Mouse (Mus musculus) bone marrow, adult 2 months (tissue): Measurements from ENCODE around the gene Gjb6. TPM values are rescaled to one million over a fixed set of nuclear protein-coding genes. Genes with fewer than 3 reads are reported as not detected.

Experiments used
- H3K27ac ChIP-seq: fragments of 200-500 bp; 2 replicates; pipeline ENCODE4 v1.5.1; 2012; ENCODE audit warnings: low read depth, mild to moderate bottlenecking, control low read depth, inconsistent platforms, low read length; ENCODE audit not compliant: control insufficient read depth, poor library complexity, insufficient read depth
- H3K4me1 ChIP-seq: fragments of 200-500 bp; 2 replicates; pipeline ENCODE4 v1.6.1; 2011; ENCODE audit warnings: low read length; ENCODE audit not compliant: control insufficient read depth, insufficient read depth
- H3K4me3 ChIP-seq: fragments of 200-500 bp; replicated peaks from 2 replicates; pipeline ENCODE3; 2011; ENCODE audit warnings: mild to moderate bottlenecking, low read depth, low read length, control low read depth; ENCODE audit not compliant: control insufficient read depth
- CTCF ChIP-seq: fragments of 200-500 bp; IDR thresholded peaks from 2 replicates; pipeline ENCODE4 v1.5.1; 2011; ENCODE audit warnings: low read length, control low read depth; ENCODE audit not compliant: control insufficient read depth, insufficient read depth
- POLR2A ChIP-seq: fragments of 200-500 bp; IDR thresholded peaks from 2 replicates; pipeline ENCODE4 v1.6.1; 2011; ENCODE audit warnings: low read depth, mild to moderate bottlenecking, control low read depth, low read length, borderline replicate concordance; ENCODE audit not compliant: control insufficient read depth
- WGBS: fragments of 180-500 bp; shearing (Covaris S2); methylation state at CpG from one replicate; pipeline ENCODE4 v1.1.7; 2018; 5-methylcytosine and 5-hydroxymethylcytosine counted together
- polyA plus RNA-seq: library from polyadenylated mRNA; stranded (reverse); fragments of >200 nt; gene quantifications from 2 replicates; pipeline ENCODE4 v1.2.4, GENCODE M21; 2011; ENCODE audit warnings: low replicate concordance; ENCODE audit not compliant: missing spikeins, insufficient read depth, insufficient read length

Gjb6 gene
- polyA plus RNA-seq: not detected in 2 replicates

GRCm38 (mm10) chr14:57133161-57133661 lies at the start of gene Gjb6:
Gjb6 (minus strand) TSS chr14:57133611.
- H3K4me3 ChIP-seq: no peak within 1 kb of the TSS

GRCm38 (mm10) chr14:57165493-57165892 lies 32.1 kb upstream of the Gjb6 start:
- Histone ChIP-seq H3K4me1 (no peaks in the 10 kb centered on the region), H3K27ac (no peak overlapping the region), H3K4me3 (no peak overlapping the region)
- TF ChIP-seq POLR2A (no peak), CTCF (no peak)
- 88% methylated on average over 3 of the region's 3 CpGs for WGBS

More at GRCm38 (mm10) chr14:57133161-57133661, at the start of gene Gjb6:
- Histone ChIP-seq H3K4me1 (no peaks in the 10 kb centered on the region), H3K27ac (no peak within 1 kb of the TSS)
- TF ChIP-seq POLR2A (no peak), CTCF (no peak)
- WGBS: 5% methylated on average over 33 of the region's 33 CpGs

GRCm38 (mm10) chr14:57161833-57162232 lies 28.4 kb upstream of the Gjb6 start:
- Histone ChIP-seq H3K27ac (no peak overlapping the region), H3K4me1 (no peaks in the 10 kb centered on the region), H3K4me3 (no peak overlapping the region)
- no peak for TF ChIP-seq POLR2A
- no peak for TF ChIP-seq CTCF
- WGBS: 59% methylated on average over 2 of the region's 2 CpGs

- Histone ChIP-seq H3K27ac (no peak overlapping the region), H3K4me1 (no peaks in the 10 kb centered on the region), H3K4me3 (no peak overlapping the region)
- 94% methylated on average over 4 of the region's 4 CpGs for WGBS
- TF ChIP-seq CTCF (no peak), POLR2A (no peak)
Measured at GRCm38 (mm10) chr14:57161201-57161600, 27.8 kb upstream of the Gjb6 start.

- Histone ChIP-seq H3K27ac (no peak overlapping the region), H3K4me1 (no peaks in the 10 kb centered on the region), H3K4me3 (no peak overlapping the region)
- TF ChIP-seq CTCF: no peak
- TF ChIP-seq POLR2A: no peak
- 58% methylated on average over 6 of the region's 6 CpGs for WGBS
Measured at GRCm38 (mm10) chr14:57154916-57155315, 21.5 kb upstream of the Gjb6 start.

- 64% methylated on average over 4 of the region's 4 CpGs for WGBS
- TF ChIP-seq CTCF (no peak), POLR2A (no peak)
- Histone ChIP-seq H3K4me3 (no peak overlapping the region), H3K4me1 (no peaks in the 10 kb centered on the region), H3K27ac (no peak overlapping the region)
Measured at GRCm38 (mm10) chr14:57145741-57146140, 12.3 kb upstream of the Gjb6 start.

- WGBS: 77% methylated on average over 8 of the region's 8 CpGs
- no peak for TF ChIP-seq POLR2A
- TF ChIP-seq CTCF: no peak
- H3K27ac ChIP-seq: no peak overlapping the region
Measured at GRCm38 (mm10) chr14:57135265-57135664, 1.9 kb upstream of the Gjb6 start.

GRCm38 (mm10) chr14:57127383-57127782 lies 6.0 kb downstream of the Gjb6 start:
- Histone ChIP-seq H3K4me3 (no peak overlapping the region), H3K4me1 (no peaks in the 10 kb centered on the region), H3K27ac (no peak overlapping the region)
- TF ChIP-seq CTCF (no peak), POLR2A (no peak)
- WGBS: 63% methylated on average over 4 of the region's 4 CpGs

More at GRCm38 (mm10) chr14:57135265-57135664, 1.9 kb upstream of the Gjb6 start:
- Histone ChIP-seq H3K4me1 (no peaks in the 10 kb centered on the region), H3K4me3 (no peak overlapping the region)

- TF ChIP-seq POLR2A (no peak), CTCF (no peak)
- WGBS: 73% methylated on average over 7 of the region's 7 CpGs
Measured at GRCm38 (mm10) chr14:57122295-57122694, 11.1 kb downstream of the Gjb6 start.

More at GRCm38 (mm10) chr14:57122295-57122694, 11.1 kb downstream of the Gjb6 start:
- Histone ChIP-seq H3K4me3 (no peak overlapping the region), H3K27ac (no peak overlapping the region), H3K4me1 (no peaks in the 10 kb centered on the region)
